Mouse (Mus musculus) testis, postnatal 10 days (tissue): ENCODE measurements around the gene Smap1.
"Not testable (repeated sequence)": the region's sequence is repeated elsewhere in the genome, so short reads cannot be mapped to it uniquely, and the experiment has no call there.

Experiments used
- DNase-seq: peaks from one replicate; pipeline ENCODE4 v3.0.0; 2021; ENCODE audit warnings: low spot score

Gene Smap1

DNA sequence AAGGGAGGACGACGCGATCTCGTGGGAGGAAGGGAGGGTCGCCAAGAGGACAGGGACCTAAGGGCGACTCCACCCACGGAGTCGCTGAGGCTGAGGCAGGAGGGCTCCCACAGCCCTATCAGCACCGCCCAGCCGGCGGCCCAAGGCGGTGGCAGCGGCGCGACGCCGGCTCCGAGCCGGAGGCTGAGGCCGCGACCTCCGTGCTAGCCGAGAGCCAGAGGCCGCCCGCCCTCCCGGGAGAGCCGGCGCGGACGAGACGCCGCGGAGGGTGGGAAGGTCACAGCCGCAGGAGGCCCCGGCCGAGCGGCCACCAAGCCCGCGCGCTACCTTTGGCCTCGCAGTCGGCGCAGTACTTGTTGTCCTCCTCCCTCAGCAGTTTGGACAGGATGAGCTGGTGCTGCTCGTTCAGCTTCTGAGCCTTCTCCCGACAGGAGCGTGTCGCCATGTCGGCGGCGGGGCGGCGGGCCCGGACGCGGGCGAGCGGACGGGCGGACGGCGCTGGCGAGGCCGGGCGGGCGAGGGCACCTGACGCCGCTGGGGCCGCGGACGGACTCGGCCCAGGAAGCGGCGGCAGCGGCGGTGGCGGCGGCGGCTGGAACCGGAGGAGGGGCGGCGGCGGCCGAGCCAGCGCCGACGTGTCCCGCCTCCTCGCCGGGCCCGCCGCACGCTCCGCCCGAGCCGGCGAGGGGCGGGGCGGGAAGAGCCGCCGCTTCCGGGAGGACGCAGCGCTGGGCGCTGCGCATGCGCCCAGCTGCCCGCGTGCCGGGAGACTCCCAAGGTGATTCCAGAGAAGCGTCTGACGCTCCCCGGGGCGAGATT lies at the start of gene Smap1:
TSS of gene Smap1 (minus strand) at position 607 of the 819 bp plus-strand sequence.
- DNase-seq = peak; percentile 88

DNA sequence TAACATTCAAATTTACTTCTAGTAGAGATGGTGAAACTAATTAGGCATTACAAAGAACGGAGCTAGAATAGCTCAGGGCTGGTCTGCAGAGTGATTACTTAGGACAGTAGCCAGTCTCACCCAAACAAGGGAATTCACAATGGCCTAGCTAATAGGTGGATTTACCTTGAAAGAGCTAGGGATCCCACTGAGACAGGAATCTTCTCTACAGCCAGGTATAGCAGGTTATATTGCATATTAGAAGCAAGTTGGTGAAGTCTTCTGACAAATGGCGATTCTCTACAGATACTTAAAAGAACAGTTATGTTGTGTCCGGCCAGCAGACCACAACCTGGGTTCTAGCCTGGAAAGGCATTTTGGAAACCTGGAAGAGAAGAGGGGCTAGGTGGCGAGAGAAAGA lies 49.0 kb upstream of the Smap1 start:
- DNase-seq = not testable (repeated sequence)

DNA sequence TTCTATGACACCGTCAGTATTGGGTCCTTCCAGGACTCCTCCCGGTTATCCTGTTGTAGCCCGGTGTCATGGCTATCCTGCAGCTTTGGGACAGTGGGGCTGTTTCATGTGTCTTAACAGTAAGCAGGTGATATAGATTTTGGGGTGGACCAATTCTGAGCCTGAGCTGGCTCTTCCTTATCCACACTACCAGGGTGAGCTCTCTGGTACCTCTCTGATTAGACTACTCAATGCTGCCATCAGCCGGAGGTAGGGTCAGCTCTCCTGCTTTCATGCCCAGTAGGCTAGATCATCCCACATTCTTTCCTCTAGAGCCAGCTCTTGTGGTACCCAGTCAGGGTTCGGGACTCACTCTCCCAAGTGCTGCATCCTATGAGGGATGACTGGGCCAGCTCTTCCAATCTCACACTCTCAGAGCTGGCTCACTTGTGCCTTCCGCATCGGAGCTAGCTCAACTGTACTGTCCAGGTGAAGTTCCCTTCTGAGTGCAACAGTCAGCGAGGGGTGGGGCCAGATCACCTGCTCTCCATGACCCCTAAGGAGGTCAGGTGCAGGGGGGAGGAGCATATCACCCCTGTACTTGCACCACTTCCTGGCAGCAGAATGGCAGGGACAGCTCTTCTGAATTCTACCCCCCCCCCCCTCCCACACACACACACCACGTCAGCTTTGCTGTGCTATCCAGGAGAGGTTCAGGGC lies 46.1 kb upstream of the Smap1 start:
- DNase-seq = no peak

DNA sequence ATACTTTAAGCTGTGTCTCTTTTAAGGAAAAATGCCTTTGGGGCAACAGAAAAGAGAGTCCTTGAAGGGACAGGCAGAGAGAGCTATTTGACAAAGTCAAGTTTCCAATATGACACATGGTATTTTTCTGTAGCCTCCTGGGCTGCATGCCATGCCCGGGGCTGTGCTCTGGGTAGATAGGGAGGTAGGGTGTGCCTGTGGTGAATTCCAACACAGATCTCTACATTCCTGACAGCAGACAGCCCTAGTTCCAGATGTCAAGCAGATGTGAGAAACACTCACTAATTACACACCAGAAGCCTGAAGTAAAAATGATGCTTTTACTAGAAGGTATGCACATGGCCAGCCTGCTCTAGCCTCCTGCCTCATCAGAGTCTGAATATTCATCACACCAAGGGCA lies 44.1 kb upstream of the Smap1 start:
- no peak for DNase-seq

DNA sequence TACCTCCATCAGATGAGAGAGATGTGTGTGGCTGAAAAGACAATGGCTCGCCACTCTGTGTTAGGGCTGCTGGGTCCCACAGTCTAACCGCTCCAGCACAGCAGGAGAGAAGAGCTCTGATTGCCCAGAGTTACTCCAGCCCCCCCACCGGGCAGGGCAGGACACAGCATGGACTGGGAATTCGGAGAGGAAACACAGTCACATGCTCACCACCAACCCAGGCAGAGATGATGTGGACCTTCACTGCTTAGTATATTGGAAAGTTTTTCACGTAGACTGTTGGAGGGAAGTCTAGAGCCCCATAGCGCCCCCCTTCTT lies 37.3 kb upstream of the Smap1 start:
- DNase-seq = no peak

DNA sequence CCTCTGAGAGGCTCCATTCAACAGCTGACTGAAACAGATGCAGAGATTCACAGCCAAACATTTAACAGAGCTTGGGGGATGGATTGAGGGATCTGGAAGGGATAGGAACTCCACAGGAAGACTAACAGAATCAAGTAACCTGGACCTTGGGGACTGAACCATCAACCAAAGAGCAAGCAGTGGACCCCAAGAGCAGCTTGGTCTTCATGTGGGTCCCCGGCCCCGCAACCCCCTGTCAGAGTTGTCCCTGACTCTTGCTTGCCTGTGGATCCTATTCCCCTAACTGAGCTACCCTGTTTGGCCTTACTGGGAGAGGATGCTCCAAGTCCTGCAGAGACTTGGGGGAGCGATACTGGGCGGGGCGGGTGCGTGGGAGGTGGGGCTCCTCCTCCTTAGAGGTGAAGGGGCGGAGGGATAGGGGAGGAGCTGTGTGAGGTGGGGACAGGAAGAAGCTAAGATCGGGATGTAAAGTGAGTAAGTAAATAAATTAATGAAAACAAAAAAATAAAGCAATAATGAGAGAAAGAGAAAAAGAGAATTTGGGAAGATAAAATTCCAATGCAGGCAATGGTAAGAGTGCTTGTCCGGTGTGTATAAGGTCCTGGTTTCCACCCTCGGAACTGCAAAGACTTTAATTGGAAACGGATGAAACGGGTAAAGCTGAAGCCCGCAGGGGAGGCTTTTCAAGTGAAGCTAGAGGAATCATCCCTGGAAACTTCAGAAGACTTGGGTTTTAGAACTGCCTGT lies 36.7 kb upstream of the Smap1 start:
- no peak for DNase-seq

DNA sequence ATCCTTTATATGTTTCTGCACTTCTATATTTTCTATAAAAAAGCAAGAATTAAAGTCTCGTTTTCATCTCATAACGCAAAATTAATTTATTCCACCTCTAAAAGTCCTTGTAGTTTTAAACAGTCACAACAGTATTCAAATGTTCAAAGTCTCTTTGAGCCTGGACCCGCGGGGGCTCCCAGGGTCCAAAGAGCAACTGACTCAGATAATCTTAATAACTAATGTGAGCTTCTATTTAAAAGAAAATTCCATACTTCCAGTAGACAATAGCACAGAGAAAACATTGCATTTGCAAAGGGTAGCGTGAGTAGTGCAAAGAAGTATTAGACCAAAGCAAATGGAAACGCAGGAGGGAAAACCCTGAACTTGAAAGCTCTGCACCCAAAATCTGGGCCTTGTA lies 36.0 kb upstream of the Smap1 start:
- no peak for DNase-seq

DNA sequence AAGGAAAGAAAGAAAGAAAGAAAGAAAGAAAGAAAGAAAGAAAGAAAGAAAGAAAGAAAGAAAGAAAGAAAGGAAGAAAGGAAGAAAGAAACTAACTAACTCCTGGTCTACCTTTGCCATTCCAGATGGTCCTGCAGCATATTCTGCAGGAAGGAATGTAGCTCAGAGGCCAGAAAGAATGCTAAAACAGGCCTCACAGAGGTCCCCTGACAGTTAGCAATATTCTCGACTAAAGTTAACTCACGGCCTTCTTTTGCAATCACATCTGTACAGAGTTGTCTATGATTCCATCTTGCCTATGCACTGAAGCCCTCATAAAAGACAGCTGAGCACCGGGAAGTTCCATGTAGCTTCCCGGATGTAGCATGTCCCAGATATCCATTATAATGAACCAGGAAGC lies 33.4 kb upstream of the Smap1 start:
- no peak for DNase-seq

DNA sequence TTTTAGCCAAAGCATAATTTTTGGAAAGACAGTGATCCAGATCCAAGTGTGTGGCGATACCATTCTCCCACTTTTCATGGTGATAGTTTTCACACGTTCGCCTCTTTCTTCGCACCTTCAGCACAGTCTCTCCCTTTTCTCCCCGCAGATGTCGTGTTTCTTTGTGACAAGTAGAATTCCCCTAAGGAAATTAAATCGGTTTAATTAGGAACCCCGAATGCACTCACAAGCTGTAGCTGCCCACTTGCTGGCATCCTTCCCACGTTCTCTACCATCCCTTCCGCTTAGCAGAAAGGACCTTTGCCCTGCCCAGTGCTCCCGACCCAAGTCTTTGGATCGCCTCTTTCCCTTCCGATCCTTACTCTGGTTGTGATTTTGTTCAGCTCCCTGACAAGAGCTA lies 31.8 kb upstream of the Smap1 start:
- no peak for DNase-seq

DNA sequence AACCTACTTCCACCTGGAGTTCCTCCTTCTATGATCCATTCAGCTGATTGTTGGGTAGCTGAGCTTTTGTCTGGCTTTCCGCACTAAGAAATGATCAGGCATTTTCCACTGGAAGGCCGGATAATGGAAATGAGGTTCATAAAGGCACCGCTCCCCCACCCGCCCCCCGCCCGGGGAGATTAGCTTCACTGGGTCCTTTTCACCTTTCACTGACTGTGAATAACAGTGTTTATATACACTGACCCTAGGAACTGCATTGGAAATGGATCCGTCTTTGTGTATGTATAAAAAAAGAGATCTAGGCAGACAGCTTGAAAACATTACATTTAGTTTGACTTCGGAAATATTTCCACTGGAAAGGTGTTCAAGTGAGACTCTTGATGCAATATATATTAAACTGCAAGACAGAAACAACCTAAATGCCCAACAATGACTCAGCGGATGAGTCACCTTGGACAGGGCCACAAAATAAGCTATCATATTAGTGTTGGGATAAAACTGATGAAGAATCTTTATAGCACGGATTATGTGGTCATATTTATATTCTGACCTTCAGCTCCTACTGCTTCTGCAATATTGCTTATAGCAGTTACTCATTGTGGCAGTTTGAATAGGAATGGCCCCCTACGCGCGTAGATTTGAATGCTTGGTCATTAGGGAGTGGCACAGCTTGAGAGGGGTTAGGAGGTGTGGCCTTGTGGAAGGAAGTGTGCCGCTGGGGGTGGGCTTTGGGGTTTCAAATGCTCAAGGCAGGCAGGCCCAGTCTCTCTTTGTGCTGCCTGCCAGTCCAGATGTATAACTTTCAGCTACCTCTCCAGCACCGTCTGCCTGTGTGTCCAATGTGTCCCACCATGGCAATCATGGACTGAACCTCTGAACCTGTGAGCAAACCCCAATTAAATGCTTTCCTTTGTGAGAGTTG lies 26.9 kb upstream of the Smap1 start:
- DNase-seq = no peak

DNA sequence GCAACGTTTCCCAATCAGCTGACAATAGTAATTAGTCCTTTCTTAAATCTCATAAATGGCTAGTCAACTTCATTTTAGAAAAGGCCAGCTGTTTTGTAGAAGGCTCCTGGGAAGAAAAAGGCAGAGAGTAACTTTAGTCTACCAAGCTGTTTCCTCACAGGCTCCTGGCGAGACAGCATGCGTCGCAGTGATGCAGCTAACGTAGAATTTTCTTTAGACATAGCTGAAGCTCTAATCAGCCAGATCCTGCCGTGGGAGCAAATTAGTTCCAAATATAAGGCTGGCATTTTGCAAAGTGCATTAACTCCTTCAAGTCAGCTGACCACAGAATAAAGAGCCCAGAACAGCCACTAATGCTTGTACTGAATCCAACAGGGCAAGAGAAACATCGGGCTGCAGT lies 26.2 kb upstream of the Smap1 start:
- DNase-seq = no peak

DNA sequence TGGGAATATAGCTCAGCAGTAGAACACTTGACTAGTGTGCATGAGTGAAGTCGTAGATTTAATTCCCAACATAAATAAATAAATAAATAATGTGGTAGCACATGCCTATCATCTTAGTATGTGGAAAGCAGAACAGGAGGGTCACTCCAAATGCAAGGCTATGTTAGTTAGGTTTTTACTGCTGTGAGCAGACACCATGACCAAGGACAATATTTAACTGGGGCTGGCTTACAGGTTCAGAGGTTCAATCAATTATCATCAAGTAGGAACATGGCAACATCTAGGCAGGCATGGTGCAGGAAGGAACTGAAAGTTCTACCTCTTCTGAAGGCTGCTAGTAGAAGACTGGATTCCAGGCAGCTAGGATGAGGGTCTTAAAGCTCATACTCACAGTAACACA lies 22.0 kb upstream of the Smap1 start:
- DNase-seq = no peak

DNA sequence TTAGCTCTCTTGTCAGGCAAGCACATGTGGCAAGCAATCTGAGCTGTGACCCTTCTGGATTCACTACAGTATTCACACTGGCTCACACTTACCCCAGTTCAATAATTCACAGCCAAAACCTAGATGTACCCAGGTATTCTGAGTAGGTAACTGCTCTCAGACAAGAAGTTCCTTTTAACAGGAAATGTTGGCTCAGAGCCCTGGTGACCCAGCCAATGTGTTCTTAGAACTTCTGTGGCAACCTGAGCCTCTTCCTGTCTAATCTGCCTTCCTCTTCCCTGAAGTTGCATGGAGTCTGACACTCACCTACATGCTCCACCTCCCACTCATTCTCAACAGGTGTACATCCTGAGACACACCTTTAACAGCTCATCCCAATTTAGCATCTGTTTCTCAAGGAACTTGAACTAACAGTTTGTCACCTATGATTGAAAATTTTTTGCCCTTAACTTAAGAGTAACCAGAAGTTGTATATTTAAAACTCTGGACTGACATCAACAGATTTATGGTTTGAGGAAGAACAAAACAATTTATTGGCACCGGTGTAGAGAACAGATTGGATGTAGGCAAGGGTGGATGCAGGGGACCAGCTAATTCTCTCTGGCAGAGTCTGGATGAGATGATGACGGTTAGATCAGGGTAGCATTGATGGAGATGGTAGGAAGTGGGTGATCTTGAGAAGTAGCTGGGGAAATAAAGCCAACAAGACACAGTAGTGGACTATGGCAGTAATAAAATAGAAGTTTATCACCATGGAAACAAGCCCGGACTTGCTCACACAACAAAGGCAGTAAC lies 21.2 kb upstream of the Smap1 start:
- DNase-seq = no peak

DNA sequence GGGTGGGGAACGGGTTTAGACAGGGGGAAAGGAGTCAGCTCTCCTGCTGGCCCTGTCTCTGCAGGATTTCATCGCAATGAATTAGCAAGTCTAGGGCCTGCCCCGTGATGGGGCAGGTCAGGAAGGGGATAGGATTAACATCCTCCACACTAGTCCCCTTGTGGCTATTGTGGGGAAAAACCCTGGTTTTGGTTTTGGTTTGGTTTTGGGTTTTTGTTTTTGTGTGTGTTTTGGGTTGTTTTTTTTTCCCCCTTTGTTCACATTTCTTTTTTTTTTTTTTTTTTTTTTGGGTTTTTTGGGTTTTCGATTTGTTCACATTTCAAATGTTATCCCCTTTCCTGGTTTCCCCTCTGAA lies 13.3 kb upstream of the Smap1 start:
- DNase-seq = no peak

DNA sequence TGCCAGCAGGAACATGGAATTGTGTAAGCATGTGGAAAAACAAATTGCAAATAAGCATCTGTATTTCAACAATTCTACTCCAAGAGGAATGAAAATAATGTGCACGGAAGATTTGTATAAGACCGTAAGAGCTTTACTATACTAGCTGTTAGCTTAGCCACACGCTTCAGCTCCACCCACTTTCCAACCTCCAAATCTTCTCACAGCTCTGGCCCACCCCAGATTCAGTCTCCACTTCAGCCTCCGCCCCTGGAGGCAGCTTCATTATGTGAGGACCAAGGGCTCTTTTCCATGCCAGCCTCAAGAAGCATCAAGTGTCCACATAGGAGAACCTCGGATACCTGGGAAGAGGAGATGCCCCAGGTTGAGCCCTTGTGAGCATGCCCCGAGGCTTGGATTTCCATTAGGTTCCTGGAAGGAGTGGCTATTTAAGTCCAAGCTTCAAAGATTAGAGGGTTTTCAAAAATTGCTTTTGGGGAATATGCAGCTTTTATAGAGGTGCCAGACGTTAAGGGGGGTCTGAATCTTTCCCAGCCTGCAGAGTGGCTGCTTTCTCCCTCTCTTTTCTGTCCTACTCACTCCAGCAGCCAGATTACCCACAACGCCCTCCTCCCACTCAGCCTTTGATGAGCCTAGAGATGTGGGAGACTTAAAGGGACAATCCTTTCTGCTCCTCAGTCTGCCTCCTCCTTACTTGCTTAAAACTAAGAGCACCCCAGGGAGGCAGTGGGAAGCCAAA lies 12.7 kb upstream of the Smap1 start:
- no peak for DNase-seq

DNA sequence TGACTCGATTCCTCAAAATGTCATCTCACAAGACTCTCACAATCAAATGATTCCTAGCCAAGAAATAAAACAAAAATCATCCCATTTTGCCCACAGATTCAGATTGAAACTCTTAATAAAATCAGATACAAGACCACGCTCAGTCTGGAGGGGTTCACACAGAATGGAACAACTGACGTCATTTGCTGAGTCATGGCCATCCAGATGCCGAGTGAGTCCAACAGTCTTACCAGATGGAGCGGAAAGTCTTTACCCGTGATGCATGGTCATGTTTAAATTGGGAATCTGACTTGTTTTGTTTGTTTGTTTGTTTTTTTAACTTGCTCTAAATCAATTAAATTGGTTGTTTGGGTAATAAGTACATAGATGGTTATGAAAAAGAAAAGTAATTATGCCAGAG lies 7.3 kb upstream of the Smap1 start:
- DNase-seq = no peak

DNA sequence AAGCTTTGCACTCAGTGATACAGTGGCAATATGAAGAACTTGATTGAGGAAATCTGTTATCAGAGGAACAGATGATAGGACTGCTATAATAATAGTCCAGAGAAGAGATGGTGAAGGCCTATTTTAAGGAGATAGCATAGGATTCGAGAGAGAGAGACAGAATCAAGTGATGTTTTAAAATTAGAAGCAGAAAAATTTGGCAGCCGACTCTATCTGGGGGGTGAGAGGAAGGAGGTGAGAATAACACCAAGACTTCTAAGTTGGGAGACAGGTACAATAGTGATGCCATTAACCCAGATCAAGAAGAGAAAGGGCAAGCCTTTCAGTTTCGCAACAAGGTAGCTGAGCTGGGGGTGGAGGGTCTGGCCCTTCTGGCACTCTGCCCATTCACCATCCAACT lies 6.3 kb upstream of the Smap1 start:
- no peak for DNase-seq

DNA sequence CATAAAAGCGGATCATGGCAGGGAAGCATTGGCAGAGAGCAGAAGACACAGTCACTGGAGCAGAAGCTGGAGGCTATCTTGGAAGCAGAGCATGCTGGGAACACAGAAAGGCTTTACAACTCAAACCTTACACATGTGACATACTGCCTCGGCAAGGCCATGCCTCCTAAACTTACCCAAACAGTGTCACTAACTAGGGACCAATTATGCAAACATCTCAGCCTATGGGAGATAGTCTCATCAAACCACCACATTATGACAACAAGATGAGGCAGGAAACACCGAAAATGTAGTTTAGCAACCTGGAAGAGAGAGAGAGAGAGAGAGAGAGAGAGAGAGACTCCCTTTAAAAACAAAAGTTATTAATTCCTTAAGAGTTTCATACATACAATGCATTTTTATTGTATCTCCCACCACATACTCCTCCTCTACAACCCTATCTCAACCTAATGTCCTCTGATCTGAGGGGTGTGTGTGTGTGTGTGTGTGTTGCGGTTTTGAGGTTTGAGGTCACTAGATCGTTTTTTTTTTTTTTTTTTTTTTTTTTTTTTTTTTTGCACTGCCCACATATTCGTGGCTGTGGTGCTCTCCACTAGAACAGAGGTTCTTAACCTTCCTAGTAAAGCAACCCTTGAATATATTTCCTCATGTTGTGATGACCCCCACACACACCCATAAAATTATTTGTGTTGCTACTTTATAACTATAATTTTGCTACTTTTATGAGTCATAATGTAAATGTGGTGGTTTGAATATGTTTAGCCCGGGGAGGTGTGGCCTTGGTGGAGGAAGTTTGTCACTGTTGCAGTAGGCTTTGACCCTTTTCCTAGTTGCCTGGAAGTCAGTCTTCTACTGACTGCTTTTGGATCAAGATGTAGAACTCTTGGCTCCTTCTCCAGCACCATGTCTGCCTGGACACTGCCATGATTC lies 1.9 kb upstream of the Smap1 start:
- DNase-seq = no peak

DNA sequence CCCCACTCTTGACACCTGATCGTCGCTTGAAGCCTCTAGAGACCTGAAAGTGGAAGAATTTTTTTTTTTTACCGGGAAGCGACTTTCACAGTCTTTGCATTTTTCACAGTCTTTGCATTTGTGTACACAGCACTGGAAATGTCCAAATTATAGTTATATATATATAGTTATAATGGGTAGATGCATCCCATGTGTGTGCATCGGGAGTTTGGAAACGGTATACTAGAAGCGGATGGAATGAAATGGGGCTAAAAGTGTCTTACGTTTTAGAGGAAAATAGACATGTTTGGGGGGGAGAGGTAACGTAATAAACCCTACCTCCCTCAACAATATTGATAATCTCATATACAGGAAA lies 390 bp upstream of the Smap1 start:
- DNase-seq = no peak

DNA sequence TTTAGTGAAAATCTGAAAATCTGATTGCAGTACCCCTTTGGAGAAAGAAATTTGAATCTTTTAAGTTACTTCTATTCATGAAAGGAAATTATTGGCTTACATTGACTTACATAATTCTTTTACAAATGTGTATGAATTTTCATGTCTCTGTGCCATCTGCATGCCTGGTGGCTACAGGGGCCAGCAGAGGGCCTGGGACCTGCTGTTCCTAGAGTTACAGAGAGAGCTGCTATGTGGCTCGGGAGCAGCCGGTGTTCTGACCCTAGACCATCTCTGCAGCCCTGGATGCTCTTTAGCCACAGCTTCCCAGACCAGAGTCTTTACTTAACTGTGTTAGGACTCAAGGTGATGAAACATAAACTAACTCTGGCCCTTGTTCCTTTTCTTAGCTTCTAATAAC lies 1.8 kb downstream of the Smap1 start:
- DNase-seq = peak; percentile 43
